Mouse (Mus musculus) left cerebral cortex, adult 11 months (tissue): ENCODE results near the gene Uqcr10.
"Not testable (repeated sequence)": the region's sequence is repeated elsewhere in the genome, so short reads cannot be mapped to it uniquely, and the experiment has no call there.

Experiments used
- DNase-seq: peaks from one replicate; pipeline ENCODE4 v3.0.0; 2022; ENCODE audit warnings: low spot score

Gene Uqcr10

DNA sequence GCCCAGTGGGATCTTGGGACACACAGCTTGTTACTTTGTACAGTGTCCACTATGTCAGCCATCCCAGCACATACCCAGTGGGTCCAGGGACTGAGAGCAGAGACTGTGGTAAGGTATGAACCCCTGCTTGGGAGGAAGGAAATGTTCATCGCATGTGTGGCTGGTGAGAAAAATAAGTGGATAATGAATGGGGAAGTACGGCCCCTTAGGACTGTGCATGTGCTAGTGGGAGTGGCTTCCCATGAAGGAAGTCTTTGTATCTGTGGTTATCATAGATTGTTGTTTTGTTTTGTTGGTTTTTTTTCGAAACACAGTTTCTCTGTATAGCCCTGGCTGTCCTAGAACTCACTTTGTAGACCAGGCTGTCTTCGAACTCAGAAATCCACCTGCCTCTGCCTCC, 10.6 kb upstream of the Uqcr10 start:
- DNase-seq, result no peak

DNA sequence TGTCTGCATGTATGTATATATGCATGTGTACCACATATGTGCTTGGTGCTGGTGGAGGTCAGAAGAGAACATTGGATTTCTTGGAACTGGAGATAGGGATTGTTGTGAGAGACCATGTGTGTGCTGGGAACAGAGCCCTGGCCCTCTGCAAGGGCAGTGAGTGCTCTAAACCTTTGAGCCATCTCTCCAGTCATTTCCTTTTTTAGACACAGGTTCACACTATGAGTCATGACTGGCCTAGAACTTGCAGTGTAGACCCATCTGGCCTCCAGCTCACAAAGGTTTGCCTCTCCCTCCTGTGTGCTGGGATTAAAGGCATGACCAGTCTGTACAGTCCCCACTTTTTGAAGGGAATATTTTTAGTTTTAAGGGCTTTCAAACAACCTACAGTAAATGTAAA, 8.7 kb upstream of the Uqcr10 start:
- no peak for DNase-seq

DNA sequence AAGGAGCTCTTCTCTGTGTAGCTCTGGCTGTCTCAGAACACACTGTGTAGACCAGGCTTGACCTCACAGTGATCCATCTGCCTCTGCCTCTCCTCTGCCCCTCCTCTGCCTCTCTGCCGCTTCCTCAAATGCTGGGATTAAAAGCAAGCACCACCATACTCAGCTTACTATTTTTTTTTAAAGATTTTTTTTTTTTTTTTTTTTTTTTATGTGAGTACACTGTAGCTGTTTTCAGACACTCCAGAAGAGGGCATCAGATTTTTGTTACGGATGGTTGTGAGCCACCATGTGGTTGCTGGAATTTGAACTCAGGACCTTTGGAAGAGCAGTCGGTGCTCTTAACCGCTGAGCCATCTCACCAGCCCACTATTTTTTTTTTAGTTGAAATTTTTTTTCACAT, 6.0 kb upstream of the Uqcr10 start:
- DNase-seq, result not testable (repeated sequence)

DNA sequence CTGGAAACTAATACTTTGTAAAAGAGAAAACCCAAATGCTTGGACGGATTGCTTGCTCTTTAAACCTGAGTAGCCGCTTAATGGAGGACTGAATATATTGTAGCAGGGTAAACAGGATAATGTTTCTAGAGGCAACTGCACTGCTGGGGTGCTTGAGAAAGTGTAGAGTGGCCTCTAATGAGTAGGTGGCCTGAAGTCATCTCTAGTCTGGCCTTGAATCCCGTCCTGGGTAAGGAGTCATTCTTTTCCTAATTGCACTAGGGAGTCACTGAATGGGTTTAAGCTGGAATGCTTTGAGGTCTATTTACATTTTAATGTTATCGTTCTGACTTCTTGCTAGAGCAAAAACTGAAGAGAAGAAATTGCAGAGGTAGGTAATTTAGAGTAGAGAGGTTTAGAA, 1.0 kb upstream of the Uqcr10 start:
- no peak for DNase-seq

DNA sequence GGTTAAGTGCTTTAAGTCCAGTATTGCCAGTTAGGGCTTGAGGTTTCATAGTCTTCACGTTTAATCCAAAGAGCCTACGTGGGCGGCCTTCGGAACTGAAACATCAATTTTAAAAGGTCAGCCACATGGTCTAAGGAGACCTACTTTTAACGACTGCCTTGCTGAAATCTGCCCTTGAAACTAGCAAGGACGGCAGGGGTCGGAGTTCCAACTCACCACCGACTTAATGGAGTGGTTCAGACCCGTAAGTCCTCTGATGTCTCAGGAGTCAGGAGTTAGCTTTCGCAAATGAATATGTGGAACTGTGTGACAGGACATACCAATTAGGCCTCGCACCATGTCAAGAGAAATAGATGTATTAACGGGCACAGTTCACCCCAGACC, 462 bp downstream of the Uqcr10 start:
- DNase-seq, result no peak

DNA sequence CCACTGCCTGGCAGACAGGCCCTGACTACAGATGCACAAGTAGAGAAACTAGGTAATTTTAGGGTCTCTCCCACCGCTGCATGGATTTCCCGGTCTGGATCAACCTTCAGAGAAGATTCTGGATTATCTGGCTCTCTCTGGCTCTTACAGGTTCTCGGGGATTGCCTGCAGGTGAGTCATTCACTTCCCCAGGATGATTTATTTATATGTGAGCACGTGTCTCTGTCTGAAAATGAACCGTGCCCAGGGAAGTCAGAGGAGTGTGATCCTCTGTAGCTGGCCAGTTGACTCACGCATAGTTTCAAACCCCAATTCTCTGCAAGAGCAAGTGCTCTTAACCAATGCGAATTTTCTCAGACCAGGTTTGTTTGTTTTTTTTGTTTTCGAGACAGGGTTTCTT, 3.4 kb downstream of the Uqcr10 start:
- DNase-seq, result no peak

DNA sequence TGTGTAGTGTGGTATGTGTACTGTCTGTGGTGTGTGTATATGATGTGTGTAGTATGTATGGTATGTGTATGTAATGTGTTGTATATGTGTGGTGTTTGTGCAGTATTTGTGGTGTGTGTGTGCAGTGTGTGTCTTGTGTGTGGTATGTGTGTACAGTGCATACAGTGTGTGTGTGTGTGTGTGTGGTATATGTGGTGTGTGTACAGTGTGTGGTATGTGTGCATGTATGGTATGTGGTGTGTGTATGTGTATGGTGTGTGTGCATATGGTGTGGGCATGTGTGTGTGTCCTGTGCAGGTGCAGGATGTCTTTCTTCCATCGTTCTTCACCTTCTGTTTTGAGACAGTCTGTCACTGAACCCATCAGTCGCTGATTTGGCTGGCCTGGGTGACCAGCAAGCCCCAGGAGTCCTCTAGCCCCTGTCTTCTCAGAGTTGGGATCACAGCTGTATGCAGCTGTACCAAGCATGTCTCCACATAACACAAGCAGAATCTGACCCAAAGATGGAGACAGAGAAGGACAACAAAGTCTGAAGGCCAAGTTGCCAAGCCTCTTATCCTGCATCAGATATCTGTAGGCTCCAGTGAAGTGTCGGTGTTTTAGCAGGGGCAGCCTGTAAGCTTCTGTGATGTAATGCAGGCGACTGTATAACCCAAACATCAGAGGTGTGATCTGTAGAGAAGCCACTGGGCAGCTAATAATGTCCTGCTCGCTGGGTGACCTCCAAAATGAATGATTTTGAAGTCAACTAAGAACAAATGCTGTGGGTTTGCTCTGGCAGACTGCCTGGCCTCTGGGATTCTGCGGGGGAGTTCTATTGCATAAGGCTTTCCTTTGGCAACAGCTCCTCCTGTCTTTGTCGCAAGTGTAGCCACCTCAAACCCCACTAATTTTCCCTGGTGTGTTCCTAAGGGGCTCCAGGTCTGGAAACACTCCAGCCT, 6.8 kb downstream of the Uqcr10 start:
- peak; percentile 51 for DNase-seq

DNA sequence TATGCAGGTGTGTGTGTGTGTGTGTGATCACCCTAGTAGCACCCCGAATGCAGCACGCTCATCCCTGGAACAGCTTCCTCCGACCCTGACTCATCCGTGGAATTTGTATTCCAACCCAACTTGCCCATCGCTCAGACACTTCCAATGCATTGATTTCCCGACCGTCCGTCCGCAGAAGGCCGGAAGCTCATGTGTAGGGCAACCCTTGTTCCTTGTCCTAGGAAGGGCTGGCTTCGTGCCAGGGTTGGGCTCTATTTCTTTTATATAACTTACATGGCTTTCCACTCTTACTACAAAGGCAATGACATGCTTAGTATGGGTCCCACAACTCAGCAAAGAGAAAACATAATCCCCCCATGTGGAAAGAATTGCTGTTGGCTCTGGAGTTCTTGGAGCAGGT, 12.0 kb downstream of the Uqcr10 start:
- no peak for DNase-seq

DNA sequence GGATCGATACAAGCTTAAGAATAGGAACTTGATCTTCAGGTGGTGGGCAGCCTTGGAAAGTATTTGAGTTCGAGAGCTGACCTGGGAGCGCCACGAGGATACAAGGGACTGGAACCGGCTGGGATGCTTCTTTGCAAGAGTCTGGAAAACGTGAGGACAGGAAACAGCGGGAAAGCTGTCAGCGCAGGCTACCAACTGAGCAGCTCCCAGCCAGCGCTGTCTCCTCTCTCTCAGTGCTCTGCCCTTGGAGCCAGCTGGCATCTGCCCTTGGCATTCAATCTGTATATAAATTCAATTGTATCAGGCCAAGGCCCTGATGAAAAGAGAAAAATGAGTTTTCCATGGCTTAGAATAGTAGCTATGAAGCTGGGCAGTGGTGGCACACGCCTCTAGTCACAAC, 12.9 kb downstream of the Uqcr10 start:
- no peak for DNase-seq

DNA sequence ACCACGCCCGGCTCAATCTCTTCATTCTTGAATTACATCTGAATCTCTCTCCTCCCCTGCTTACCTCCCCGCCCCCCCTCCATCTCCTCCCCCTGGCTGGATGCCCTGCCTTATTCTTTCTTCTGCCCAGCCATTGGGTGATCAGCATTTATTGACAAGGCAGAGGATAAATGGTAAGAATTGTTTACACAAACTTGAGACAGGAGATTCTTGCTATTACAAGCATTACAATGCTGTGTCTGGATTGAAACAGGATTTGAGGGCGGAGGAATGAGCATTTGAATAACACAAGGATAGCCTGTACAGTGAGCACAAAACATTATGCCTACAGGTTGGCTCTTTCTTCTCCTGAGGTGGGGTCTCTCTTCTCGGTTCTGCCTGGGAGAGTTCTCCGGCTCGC, 13.8 kb downstream of the Uqcr10 start:
- DNase-seq, result no peak

DNA sequence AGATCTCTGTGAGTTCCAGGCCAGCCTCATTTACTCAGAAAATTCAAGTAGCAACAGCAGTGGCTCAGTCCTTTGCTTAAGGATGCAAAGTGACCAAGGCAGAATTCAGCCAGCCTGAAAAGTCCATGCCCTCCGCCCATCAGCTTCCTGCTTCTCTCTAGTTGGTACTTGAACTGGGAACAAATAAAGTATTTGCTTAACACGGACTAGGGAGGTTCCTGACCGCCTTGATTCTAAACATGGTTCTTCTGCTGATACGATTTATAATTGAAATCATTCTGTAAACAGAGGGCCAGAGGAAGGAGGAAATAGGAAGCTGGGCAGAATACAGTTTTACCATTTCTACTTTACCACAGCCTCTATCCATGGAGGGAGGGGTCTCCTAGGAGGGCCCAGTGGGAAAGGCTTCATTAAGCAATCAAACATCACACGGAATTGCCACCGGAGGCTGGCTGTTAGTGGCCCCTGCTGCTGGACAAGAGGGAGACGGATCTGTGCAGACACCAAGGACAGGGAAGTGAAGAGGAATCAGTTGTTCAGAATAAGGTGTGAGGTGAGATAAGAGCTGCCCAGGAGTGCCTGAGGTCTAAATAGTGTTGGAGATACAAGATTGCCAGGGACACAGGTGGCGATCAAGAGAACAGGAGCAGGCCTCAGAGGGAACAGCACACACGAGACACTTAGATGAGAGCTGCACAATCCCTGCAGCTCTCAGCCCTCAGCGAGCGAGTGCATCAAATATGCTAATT, 15.3 kb downstream of the Uqcr10 start:
- no peak for DNase-seq

DNA sequence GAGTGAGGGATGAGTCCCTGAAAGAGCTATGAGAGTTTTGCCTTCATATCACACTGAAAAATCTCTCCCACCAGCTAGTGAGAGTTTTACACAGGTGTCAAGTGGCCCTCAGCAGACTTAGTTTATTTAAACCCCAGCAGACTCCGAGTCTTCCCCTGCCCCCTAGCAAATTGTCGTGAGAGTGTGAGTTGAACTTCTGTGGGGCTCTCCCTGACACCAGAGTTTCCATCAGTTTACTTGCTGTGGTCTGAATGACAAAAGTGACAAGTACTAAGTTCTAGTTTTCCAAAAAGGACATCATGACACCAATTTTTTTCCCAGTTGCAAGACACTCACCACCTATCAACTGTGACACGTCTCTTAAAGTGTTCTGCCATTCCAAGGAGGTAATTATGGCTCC, 16.3 kb downstream of the Uqcr10 start:
- DNase-seq, result no peak

DNA sequence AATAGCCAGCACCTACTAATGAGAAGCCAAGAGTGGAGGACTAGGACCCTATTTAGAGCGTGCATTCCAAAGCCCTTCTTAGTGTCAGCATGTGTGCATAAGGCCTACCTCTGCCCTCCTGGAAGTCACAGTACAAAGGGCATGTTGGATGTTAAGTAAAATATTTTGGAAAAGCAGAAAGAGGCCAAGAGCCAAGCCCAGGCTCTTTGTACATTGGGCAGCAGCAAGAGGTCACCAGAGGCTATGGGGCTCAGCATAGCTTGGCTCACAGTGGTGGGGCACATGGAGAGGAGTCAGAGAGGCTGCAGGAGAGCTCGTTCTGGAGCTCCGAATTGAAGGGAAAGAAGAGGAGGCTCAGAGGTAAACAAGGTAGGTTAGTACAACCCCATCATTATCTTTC, 17.1 kb downstream of the Uqcr10 start:
- no peak for DNase-seq

DNA sequence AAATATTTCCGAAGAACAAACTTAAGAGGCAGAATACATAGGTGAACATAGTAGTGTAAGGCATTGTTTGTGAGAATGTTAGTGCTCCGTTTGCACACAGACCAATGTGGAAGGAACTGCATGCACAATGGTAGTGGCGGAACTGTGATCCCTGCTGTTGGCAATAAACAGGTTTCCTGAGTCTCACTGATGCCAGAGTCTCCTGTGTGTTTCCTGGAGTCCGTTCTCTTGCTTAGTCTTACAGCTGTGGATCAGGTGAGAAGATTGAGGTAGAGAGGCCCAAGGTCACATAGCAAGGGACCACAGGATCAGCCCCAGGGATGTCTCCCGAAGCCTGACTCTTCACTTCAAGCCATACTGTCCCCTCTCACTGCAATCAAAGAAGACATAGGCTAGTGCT, 18.6 kb downstream of the Uqcr10 start:
- no peak for DNase-seq

DNA sequence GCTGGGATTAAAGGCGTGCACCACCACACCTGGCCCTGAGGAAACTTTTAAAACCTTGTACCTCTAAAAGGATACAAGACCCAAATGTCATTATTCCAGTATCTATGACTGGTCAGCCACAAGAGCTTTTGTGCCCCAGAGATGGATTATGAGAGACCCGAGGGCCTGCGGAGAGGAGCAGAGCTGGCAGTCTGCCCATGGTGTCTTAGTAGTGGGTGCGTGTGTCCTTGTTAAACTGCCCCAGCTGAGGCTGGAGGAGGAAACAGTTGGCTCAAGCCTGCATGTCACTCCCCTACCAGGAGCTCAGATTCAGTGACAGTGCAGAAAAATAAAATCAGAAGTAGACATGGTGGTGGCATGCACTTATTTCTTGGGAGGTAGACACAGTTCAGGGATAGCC, 19.1 kb downstream of the Uqcr10 start:
- no peak for DNase-seq

DNA sequence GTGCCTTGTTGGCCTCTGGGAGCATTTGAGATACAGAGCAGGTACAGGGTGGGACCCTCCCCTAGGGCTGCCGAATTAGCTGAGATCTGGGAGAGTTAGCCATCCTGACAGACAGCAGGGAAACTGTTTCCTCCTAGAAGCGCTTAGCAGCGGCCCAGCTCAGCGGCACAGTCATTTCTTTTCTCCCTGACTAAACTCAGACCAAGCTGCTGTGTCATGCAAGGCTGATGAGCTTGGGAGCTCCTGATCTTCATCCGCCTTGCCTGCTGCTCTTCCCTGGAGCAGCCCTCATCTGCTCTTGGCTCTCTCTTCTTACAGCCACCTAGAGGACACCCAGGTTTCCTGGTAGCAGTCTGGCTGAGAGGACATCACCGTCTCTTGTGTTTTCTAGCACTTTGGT, 20.0 kb downstream of the Uqcr10 start:
- DNase-seq, result no peak

DNA sequence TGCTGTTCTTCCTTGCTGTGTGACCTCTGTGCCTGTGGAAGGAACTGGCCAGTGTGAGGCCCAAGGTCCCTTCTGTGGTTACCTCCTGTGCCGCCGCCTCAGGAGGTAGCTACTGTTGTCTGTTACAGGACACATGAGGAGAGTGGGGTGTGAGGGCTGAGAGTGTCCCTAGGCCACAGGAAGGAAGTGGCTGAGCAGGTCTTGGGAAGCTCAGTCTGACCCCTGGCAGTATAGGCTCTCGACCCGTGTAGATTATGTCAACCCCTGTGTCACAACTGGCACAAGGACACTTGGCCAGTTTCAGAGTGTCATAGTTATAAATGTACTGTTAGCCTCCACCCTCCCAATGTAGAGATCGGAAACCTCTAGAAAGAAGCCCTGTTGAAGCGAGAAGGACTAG, 20.6 kb downstream of the Uqcr10 start:
- DNase-seq, result no peak

DNA sequence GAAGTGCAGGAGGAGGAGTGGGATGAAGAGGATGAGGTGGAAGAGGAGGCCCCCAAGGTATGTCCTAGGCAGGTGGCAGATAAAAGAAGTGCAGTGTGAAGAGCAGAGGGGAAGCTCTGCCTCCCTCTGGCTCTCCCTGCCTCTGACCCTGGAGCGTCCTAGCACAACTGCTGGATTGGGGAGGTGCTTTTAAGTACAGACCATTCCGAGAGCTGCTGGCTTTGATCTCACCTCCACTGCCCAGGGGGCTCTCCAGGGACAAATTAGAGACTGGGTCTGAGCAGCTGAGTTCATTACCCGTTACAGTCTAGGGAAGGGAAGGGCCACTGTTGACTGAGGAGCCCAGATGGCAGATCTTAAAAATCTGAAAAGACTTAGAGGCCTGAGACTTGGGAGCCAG, 24.0 kb downstream of the Uqcr10 start:
- DNase-seq, result no peak

DNA sequence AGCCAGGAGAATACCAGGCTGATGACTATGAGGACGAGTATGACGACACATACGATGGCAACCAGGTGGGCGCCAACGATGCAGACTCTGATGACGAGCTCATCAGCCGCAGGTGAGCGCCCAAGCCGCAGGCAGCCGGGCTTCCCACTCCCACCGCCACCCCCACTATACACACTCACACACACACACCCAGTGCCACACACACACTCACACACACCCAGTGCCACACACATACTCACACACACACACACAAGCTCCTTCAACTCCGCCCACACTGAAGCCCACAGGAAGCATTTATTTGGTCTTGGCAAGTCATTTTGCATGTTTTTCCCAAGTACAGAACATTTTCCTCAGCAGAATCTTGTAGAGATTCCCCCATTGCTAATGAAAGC, 24.7 kb downstream of the Uqcr10 start:
- DNase-seq, result no peak

DNA sequence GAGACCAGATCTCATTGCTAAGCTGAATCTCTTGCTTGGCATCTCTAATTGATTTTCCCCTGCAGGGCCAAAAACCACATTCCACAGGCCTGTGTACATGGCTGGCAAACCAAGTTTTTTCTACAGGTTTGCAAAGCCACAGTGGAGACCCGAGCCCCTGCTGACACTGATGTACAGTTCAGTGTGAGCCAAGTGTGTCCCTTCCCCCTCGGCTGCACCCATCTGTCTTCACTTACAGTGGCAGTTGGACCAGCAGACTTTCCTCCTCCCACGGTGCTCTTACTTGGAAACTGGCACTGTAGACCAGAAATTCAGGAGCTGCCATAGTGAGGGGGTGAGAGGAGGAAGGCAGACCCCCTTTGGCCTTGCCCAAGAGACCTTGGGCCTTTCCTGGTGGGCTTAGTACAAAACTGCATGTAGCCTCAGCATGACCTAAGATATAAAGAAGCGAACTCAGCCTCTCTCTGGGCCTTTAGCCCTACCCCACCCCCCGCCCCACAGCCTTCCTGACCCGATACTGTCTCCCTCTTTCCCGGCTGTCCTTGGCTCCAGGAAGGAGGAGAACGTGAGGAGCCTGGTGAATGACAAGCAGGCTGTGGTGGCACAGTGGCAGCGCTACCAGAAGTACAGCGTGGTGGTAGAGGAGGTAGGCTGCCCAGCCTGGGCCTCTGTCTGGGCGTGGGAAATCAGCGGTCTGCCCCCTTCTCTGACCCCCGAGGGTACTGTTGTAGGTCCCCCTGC, 25.3 kb downstream of the Uqcr10 start:
- no peak for DNase-seq

DNA sequence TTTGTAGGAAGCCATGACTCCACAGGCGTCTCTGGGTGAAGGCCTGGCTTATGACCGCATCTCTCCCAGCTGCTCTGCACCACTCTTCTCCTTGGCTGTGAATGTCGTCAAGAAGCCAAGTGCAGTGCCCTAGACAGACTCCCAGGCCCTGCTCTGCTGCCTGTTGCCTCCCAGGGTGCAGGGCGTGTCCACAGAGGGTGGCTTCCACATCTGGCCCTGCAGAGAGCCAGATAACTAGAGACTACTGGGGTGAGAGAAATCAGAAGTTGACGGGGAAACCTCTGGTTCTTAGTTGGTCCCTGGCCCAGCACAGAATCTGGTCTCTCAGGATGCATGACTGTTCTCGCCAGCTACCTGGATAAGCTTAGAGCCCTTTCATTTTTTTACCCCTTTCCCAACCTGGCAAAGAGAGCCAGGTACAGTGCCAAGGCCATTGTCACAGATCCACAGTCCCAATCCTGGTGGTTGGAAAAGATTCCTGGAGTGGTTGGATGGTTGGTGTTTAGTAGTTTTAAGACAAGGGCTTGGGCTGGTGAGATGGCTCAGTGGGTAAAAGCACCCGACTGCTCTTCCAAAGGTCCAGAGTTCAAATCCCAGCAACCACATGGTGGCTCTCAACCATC, 26.8 kb downstream of the Uqcr10 start:
- no peak for DNase-seq

DNA sequence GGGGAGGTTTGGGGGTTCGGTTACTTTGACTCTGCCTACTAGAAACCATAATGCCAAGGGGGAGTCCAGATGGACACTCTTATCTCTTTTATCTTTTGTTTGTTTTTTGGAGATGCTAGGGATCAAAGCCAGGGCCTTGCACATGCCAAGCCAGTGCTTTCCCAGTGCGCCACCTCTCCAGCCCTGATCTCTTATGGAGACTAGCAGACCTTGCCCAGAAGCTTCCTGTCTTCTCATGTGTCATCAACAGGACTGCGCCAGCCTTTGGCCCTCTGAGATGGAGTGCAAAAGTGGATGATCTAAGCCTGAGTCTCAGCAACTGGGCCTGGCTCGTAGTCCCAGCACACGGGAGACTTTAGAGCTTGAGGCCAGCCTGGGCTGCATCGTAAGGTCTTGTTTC, 28.4 kb downstream of the Uqcr10 start:
- DNase-seq, result no peak
